Mouse (Mus musculus): ENCODE measurements around the gene Abcc8. TPM values are rescaled to one million over a fixed set of nuclear protein-coding genes. Genes with fewer than 3 reads are reported as not detected.

Gene Abcc8
- polyA plus RNA-seq, 1 experiment, result 4.1 TPM

DNA sequence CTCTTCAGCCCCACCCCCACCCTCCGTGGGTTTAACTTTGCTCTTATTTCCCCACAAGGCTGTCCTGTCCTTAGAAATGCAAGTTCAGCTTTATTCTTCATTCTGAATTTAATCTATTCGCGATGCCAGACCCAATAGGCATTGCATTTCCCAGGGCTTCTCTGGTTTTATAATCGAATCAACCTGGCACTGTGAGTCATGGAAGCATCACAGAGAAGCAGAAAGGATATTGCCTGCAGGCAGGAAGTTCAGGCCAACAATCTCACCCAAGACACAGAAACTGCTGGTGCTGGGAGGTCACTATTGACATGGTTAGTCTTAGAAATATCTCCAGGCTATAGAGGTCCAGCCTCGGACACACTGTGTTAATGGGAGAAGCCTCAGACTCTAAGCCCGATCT lies 30.4 kb upstream of the Abcc8 start:
- H3K27ac ChIP-seq (ENCODE audit: control insufficient read depth, insufficient read depth, low read length), result no peak overlapping the region
- H3K4me1 ChIP-seq (replicated peaks; ENCODE audit: control insufficient read depth, insufficient read depth, low read length), result no peaks in the 10 kb centered on the region
- no peaks in the 10 kb centered on the region for H3K27me3 ChIP-seq (ENCODE audit: control insufficient read depth, insufficient read depth, low read length)
- no peak for DNase-seq
- no peak overlapping the region for H3K4me3 ChIP-seq (ENCODE audit: control insufficient read depth, insufficient read depth, low read length)
- TF ChIP-seq CTCF (IDR thresholded peaks at IDR 0.05; ENCODE audit: borderline replicate concordance, control insufficient read depth, extremely low read depth, insufficient read depth, low read length, poor library complexity) (no peak), POLR2A (IDR thresholded peaks at IDR 0.05; ENCODE audit: control insufficient read depth, extremely low read depth, insufficient read depth, low read length, poor library complexity) (no peak)
- no peaks in the 10 kb centered on the region for H3K36me3 ChIP-seq (ENCODE audit: control insufficient read depth, insufficient read depth, low read length)
- WGBS, result 83% methylated on average over 6 of the region's 6 CpGs

- 92% methylated on average over 8 of the region's 8 CpGs for whole genome bisulfite sequencing
- DNase-seq, result no peak
- no peaks in the 10 kb centered on the region for H3K36me3 ChIP-seq (ENCODE audit: control insufficient read depth, insufficient read depth, low read length)
- TF ChIP-seq POLR2A (IDR thresholded peaks at IDR 0.05; ENCODE audit: control insufficient read depth, extremely low read depth, insufficient read depth, low read length, poor library complexity) (no peak), CTCF (IDR thresholded peaks at IDR 0.05; ENCODE audit: borderline replicate concordance, control insufficient read depth, extremely low read depth, insufficient read depth, low read length, poor library complexity) (no peak)
- no peaks in the 10 kb centered on the region for H3K4me1 ChIP-seq (replicated peaks; ENCODE audit: control insufficient read depth, insufficient read depth, low read length)
- H3K27me3 ChIP-seq (ENCODE audit: control insufficient read depth, insufficient read depth, low read length), result no peaks in the 10 kb centered on the region
- H3K27ac ChIP-seq (ENCODE audit: control insufficient read depth, insufficient read depth, low read length), result no peak overlapping the region
- H3K4me3 ChIP-seq (ENCODE audit: control insufficient read depth, insufficient read depth, low read length), result no peak overlapping the region
Measured at GRCm38 (mm10) chr7:46208131-46208530, 28.3 kb upstream of the Abcc8 start.

DNA sequence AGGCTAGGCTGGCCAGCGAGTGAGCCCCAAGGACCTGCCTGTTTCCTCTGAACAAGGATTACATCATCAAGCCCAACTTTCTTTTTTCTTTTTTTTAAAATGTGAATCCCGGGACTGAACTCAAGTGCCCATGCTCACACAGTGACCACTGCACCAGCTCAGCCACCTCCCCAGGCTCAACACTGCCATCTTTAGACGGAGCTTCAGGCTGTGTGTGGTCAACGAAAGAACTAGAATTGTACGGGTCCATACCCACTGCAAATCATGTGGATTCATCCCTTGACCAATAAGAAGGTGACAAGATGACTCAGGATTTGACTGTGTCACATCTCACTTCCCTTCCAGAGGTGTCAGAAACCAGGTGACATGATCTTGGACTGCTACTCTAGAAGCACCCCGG lies 24.9 kb upstream of the Abcc8 start:
- H3K36me3 ChIP-seq (ENCODE audit: control insufficient read depth, insufficient read depth, low read length), result no peaks in the 10 kb centered on the region
- no peaks in the 10 kb centered on the region for H3K4me1 ChIP-seq (replicated peaks; ENCODE audit: control insufficient read depth, insufficient read depth, low read length)
- TF ChIP-seq POLR2A (IDR thresholded peaks at IDR 0.05; ENCODE audit: control insufficient read depth, extremely low read depth, insufficient read depth, low read length, poor library complexity) (no peak), CTCF (IDR thresholded peaks at IDR 0.05; ENCODE audit: borderline replicate concordance, control insufficient read depth, extremely low read depth, insufficient read depth, low read length, poor library complexity) (no peak)
- H3K27ac ChIP-seq (ENCODE audit: control insufficient read depth, insufficient read depth, low read length), result no peak overlapping the region
- no peak overlapping the region for H3K4me3 ChIP-seq (ENCODE audit: control insufficient read depth, insufficient read depth, low read length)
- H3K27me3 ChIP-seq (ENCODE audit: control insufficient read depth, insufficient read depth, low read length), result no peaks in the 10 kb centered on the region
- DNase-seq, result no peak
- WGBS, result 64% methylated on average over 6 of the region's 6 CpGs

GRCm38 (mm10) chr7:46204046-46204471 lies 24.2 kb upstream of the Abcc8 start:
- no peaks in the 10 kb centered on the region for H3K36me3 ChIP-seq (ENCODE audit: control insufficient read depth, insufficient read depth, low read length)
- TF ChIP-seq CTCF (IDR thresholded peaks at IDR 0.05; ENCODE audit: borderline replicate concordance, control insufficient read depth, extremely low read depth, insufficient read depth, low read length, poor library complexity), result 0 out of 2 replicates have a peak, but pooled peaks have one; percentile 33
- TF ChIP-seq POLR2A (IDR thresholded peaks at IDR 0.05; ENCODE audit: control insufficient read depth, extremely low read depth, insufficient read depth, low read length, poor library complexity), result no peak
- no peak overlapping the region for H3K4me3 ChIP-seq (ENCODE audit: control insufficient read depth, insufficient read depth, low read length)
- no peak overlapping the region for H3K27ac ChIP-seq (ENCODE audit: control insufficient read depth, insufficient read depth, low read length)
- no peaks in the 10 kb centered on the region for H3K4me1 ChIP-seq (replicated peaks; ENCODE audit: control insufficient read depth, insufficient read depth, low read length)
- peak; percentile 54 for DNase-seq
- H3K27me3 ChIP-seq (ENCODE audit: control insufficient read depth, insufficient read depth, low read length), result no peaks in the 10 kb centered on the region
- 47% methylated on average over 11 of the region's 11 CpGs for WGBS

DNA sequence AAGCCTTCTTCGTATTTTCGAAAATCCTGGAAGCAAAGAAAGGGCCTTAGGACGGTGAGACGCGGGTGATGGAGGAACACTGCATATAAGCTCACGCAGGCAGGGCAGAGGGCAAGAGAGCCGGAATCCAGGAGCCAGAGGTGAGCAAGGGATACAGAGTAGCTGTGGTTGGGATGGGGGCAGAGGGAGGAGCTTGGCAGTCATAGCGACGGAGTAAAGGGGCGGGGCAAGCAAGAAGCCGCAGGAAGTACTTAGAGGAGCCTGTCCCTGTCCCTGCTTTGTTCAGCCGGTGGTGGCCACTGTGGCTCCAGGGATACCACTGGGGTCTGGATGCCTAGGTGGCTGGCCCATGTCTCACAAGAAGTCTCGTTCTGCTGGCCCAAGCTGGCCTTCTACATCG lies 21.8 kb upstream of the Abcc8 start:
- no peak for TF ChIP-seq POLR2A (IDR thresholded peaks at IDR 0.05; ENCODE audit: control insufficient read depth, extremely low read depth, insufficient read depth, low read length, poor library complexity)
- no peak for TF ChIP-seq CTCF (IDR thresholded peaks at IDR 0.05; ENCODE audit: borderline replicate concordance, control insufficient read depth, extremely low read depth, insufficient read depth, low read length, poor library complexity)
- H3K36me3 ChIP-seq (ENCODE audit: control insufficient read depth, insufficient read depth, low read length), result no peaks in the 10 kb centered on the region
- H3K4me3 ChIP-seq (ENCODE audit: control insufficient read depth, insufficient read depth, low read length), result no peak overlapping the region
- no peaks in the 10 kb centered on the region for H3K27me3 ChIP-seq (ENCODE audit: control insufficient read depth, insufficient read depth, low read length)
- no peaks in the 10 kb centered on the region for H3K4me1 ChIP-seq (replicated peaks; ENCODE audit: control insufficient read depth, insufficient read depth, low read length)
- H3K27ac ChIP-seq (ENCODE audit: control insufficient read depth, insufficient read depth, low read length), result no peak overlapping the region
- WGBS, result 54% methylated on average over 14 of the region's 14 CpGs
- no peak for DNase-seq

GRCm38 (mm10) chr7:46200021-46200420 lies 20.2 kb upstream of the Abcc8 start:
- Histone ChIP-seq H3K27me3 (ENCODE audit: control insufficient read depth, insufficient read depth, low read length) (no peaks in the 10 kb centered on the region), H3K4me1 (replicated peaks; ENCODE audit: control insufficient read depth, insufficient read depth, low read length) (no peaks in the 10 kb centered on the region), H3K36me3 (ENCODE audit: control insufficient read depth, insufficient read depth, low read length) (no peaks in the 10 kb centered on the region), H3K27ac (ENCODE audit: control insufficient read depth, insufficient read depth, low read length) (no peak overlapping the region), H3K4me3 (ENCODE audit: control insufficient read depth, insufficient read depth, low read length) (no peak overlapping the region)
- DNase-seq, result peak; percentile 6
- 61% methylated on average over 6 of the region's 6 CpGs for WGBS
- TF ChIP-seq POLR2A (IDR thresholded peaks at IDR 0.05; ENCODE audit: control insufficient read depth, extremely low read depth, insufficient read depth, low read length, poor library complexity) (no peak), CTCF (IDR thresholded peaks at IDR 0.05; ENCODE audit: borderline replicate concordance, control insufficient read depth, extremely low read depth, insufficient read depth, low read length, poor library complexity) (no peak)

DNA sequence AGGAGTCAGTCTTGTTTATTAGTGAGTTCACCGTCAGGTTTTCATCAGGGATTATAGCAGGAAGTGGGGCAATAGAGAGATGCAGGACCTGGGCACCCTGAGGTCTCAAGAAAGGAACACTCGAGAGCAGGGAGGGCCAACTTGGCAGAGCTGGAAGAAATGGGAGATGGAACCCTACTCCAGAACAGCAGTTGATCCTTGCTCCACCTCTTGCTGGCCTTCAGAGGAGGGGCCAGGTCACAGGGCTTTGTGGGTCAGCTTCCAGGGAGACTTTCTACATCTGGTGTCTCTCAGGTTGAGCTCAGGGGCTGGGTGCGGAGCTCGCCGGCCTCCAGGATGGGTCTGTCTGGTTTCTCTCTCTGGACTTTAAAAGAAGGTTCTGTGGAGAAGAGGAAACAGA lies 15.5 kb upstream of the Abcc8 start:
- 83% methylated on average over 5 of the region's 5 CpGs for WGBS
- Histone ChIP-seq H3K4me1 (replicated peaks; ENCODE audit: control insufficient read depth, insufficient read depth, low read length) (no peaks in the 10 kb centered on the region), H3K27me3 (ENCODE audit: control insufficient read depth, insufficient read depth, low read length) (no peaks in the 10 kb centered on the region), H3K4me3 (ENCODE audit: control insufficient read depth, insufficient read depth, low read length) (no peak overlapping the region), H3K36me3 (ENCODE audit: control insufficient read depth, insufficient read depth, low read length) (no peaks in the 10 kb centered on the region), H3K27ac (ENCODE audit: control insufficient read depth, insufficient read depth, low read length) (no peak overlapping the region)
- TF ChIP-seq CTCF (IDR thresholded peaks at IDR 0.05; ENCODE audit: borderline replicate concordance, control insufficient read depth, extremely low read depth, insufficient read depth, low read length, poor library complexity), result no peak
- TF ChIP-seq POLR2A (IDR thresholded peaks at IDR 0.05; ENCODE audit: control insufficient read depth, extremely low read depth, insufficient read depth, low read length, poor library complexity), result no peak
- DNase-seq, result no peak

All from thymus, adult 2 months (tissue).